Mouse (Mus musculus) stomach, embryonic 16.5 days (tissue): ENCODE results near the gene 1700021F05Rik. TPM values are rescaled to one million over a fixed set of nuclear protein-coding genes. Genes with fewer than 3 reads are reported as not detected.
"Not testable (repeated sequence)": the region's sequence is repeated elsewhere in the genome, so short reads cannot be mapped to it uniquely, and the experiment has no call there.

Experiments used
- ATAC-seq: fragments of 200-750 bp; cut with Nextera tagmentation; 2 replicates; pipeline ENCODE4 v1.8.0; 2017; ENCODE audit warnings: moderate number of reproducible peaks, moderate TSS enrichment; ENCODE audit not compliant: insufficient read depth, low FRiP score
- H3K27ac ChIP-seq: fragments of 300-500 bp; sonication (generic); 2 replicates; pipeline ENCODE4 v1.5.1; 2014; ENCODE audit warnings: low read length
- H3K27me3 ChIP-seq: fragments of 300-500 bp; sonication (generic); 2 replicates; pipeline ENCODE4 v1.6.1; 2014; ENCODE audit warnings: low read length, control low read depth, mixed read lengths; ENCODE audit not compliant: control insufficient read depth, insufficient read depth
- H3K36me3 ChIP-seq: fragments of 300-500 bp; sonication (generic); 2 replicates; pipeline ENCODE4 v1.6.1; 2014; ENCODE audit warnings: low read length; ENCODE audit not compliant: control insufficient read depth, insufficient read depth
- H3K4me1 ChIP-seq: fragments of 300-500 bp; sonication (generic); 2 replicates; pipeline ENCODE4 v1.6.1; 2014; ENCODE audit warnings: low read length, control low read depth, mixed read lengths; ENCODE audit not compliant: control insufficient read depth, insufficient read depth
- H3K4me2 ChIP-seq: fragments of 300-500 bp; sonication (generic); 2 replicates; pipeline ENCODE4 v1.6.1; 2014; ENCODE audit warnings: low read depth, low read length, mixed read lengths
- H3K4me3 ChIP-seq: fragments of 300-500 bp; sonication (generic); replicated peaks from 2 replicates; pipeline ENCODE4 v1.5.1; 2014; ENCODE audit warnings: mild to moderate bottlenecking, low read length
- H3K9ac ChIP-seq: fragments of 300-500 bp; sonication (generic); 2 replicates; pipeline ENCODE4 v1.6.1; 2014; ENCODE audit warnings: low read length
- H3K9me3 ChIP-seq: fragments of 300-500 bp; sonication (generic); replicated peaks from 2 replicates; pipeline ENCODE4 v1.6.1; 2016; ENCODE audit warnings: low read length, control low read depth; ENCODE audit not compliant: control insufficient read depth
- WGBS: fragments of 180-500 bp; shearing (Covaris S2); extraction: QIAGEN DNeasy Blood & Tissue Kit; methylation state at CpG from one replicate; pipeline ENCODE4 v1.1.7; 2014; 5-methylcytosine and 5-hydroxymethylcytosine counted together
- polyA plus RNA-seq: library from polyadenylated mRNA; unstranded; fragments of >200 nt; fragmentation: Nextera tagmentation; extraction: Ambion mirVana; gene quantifications from 2 replicates; pipeline ENCODE4 v1.2.1, GENCODE M21; 2015

1700021F05Rik gene
- polyA plus RNA-seq, 1 experiment from 2014 or later, result 60.6 TPM

DNA sequence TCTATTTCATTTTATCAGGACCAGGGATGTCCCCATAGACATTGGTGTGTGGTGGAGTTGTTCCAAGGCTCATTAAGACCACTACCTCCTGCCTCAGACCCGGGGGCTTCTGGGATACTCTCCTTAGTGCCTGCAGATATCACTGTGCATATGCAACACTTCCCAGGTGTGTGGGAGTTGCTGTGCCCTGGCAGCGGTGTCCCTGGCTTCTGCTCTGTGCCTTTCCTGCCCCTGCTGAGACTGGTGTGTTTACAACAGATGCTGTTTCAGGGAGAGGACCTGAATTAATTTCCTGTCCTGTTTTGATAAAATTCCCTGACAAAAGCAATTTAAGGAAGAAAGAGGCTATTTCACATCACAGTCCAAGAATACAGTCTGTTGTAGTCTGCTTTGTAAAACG is 10.1 kb upstream of the 1700021F05Rik start:
- no peaks in the 10 kb centered on the region for H3K9me3 ChIP-seq
- 26% methylated on average over 3 of the region's 3 CpGs for WGBS
- H3K27me3 ChIP-seq, result no peaks in the 10 kb centered on the region
- no peak overlapping the region for H3K9ac ChIP-seq
- no peak for ATAC-seq
- no peak overlapping the region for H3K27ac ChIP-seq
- no peaks in the 10 kb centered on the region for H3K4me1 ChIP-seq
- no peak overlapping the region for H3K4me2 ChIP-seq
- no peaks in the 10 kb centered on the region for H3K36me3 ChIP-seq
- H3K4me3 ChIP-seq, result no peak overlapping the region

DNA sequence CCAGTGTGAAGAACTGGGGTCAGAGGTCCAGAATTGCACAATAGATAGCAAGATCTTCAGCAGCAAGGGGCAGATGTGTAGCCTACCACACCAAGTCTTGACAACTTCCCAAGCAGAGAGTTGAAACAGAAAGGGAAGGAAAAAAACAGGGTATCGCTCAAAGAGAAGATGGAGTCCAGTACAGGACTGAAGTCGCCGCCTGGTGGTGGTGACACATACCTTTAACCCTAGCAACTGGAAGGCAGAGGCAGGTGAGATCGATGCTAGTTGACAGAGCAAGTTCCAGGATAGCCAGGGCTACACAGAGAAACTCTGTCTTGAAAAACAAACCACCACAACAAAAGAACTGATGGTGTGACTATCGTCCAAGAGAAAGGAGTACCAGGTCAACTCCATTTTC is 8.6 kb upstream of the 1700021F05Rik start:
- 51% methylated on average over 5 of the region's 5 CpGs for WGBS
- no peak for ATAC-seq

DNA sequence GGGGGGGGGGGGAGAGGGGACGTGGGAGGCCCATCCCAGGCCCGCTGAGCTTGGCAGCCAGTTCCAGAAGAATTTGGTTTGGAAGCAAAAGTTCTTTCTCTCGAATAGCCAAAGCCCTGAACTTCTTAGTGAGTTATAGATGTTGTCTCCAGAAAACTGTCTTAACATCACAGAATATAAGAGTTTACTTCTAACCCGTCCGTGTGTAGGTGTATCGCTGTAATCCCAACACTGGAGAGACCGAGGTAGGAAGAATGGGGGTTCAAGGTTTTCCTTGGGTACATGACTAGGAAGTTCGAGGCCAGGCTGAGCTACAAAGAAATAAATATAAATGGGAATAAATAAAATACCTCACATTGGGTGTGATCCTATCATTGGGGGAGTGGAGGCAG is 355 bp upstream of the 1700021F05Rik start:
- Histone ChIP-seq H3K4me3 (peak overlapping the region; percentile 62), H3K9me3 (no peaks in the 10 kb centered on the region), H3K4me1 (peaks cover 12% of the 10 kb centered on the region), H3K36me3 (no peaks in the 10 kb centered on the region), H3K27me3 (no peaks in the 10 kb centered on the region), H3K27ac (no peak overlapping the region), H3K9ac (peak overlapping the region; percentile 87; the same call in 1 of the 2 replicates), H3K4me2 (peak overlapping the region; percentile 39)
- ATAC-seq, result peak; percentile 4; the same call in 1 of the 2 replicates
- 46% methylated on average over 7 of the region's 8 CpGs for WGBS

More for the DNA sequence above, 8.6 kb upstream of the 1700021F05Rik start:
- Histone ChIP-seq H3K36me3 (no peaks in the 10 kb centered on the region), H3K9me3 (no peaks in the 10 kb centered on the region), H3K4me2 (no peak overlapping the region), H3K4me1 (no peaks in the 10 kb centered on the region), H3K27me3 (no peaks in the 10 kb centered on the region), H3K4me3 (no peak overlapping the region), H3K27ac (no peak overlapping the region), H3K9ac (no peak overlapping the region)

DNA sequence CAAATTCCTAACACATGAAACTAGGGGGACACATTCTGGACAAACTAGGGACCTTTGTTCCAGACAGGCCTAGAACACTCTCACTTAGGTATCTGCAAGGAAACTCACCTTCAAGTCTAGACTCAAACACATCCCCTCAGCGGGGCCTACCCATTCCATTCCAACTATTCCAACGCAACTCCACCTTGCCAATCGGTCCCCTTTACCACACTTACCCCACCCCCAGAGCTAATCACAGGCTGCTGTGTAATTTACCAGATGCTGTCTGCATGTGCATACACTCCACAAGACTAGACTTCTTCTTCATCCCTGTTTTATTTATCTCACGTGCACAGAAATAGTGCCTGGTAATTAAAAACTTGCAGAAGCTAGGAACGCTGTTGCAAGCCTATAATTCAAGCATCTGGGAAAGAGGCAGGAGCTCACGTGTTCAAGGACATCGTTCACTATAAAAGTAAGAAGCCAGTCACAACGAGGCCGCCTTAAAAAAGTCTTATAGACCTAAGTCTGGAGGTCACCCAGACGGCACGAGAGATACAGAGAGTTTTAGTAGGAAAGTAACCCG is 966 bp downstream of the 1700021F05Rik start:
- WGBS, result 13% methylated on average over 12 of the region's 12 CpGs
- no peaks in the 10 kb centered on the region for H3K36me3 ChIP-seq
- peaks cover 12% of the 10 kb centered on the region for H3K4me1 ChIP-seq
- peak overlapping the region; percentile 87 for H3K9ac ChIP-seq
- H3K9me3 ChIP-seq, result no peaks in the 10 kb centered on the region
- peak overlapping the region; percentile 43 for H3K27ac ChIP-seq
- peak overlapping the region; percentile 62 for H3K4me3 ChIP-seq
- H3K4me2 ChIP-seq, result peak overlapping the region; percentile 75
- no peaks in the 10 kb centered on the region for H3K27me3 ChIP-seq
- no peak for ATAC-seq

DNA sequence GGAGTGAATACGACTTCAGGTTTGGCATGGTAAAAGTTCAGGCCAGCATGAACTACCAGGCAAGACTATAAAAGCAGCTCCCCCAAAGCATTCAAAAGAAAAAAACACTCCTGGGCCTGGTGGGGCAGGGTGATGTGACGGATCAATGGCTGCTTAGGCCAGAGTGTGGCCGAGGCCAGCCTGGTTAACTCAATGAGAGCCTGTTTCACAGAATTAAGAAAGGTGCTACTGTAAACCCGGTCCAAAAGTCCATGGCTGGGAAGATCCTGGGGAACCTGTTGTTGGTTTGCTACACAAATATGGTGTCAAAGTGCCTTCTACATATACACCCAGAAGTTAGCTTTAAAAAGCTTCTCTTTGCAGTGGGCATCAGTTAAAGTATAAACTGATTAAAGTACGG is 2.0 kb downstream of the 1700021F05Rik start:
- H3K4me2 ChIP-seq, result 0 out of 2 replicates have a peak overlapping the region, but pooled peaks have one; percentile 75
- 80% methylated on average over 5 of the region's 5 CpGs for WGBS
- no peaks in the 10 kb centered on the region for H3K27me3 ChIP-seq
- H3K9me3 ChIP-seq, result no peaks in the 10 kb centered on the region
- ATAC-seq, result no peak
- H3K36me3 ChIP-seq, result no peaks in the 10 kb centered on the region
- no peak overlapping the region for H3K9ac ChIP-seq
- no peak overlapping the region for H3K27ac ChIP-seq
- peaks cover 12% of the 10 kb centered on the region for H3K4me1 ChIP-seq
- H3K4me3 ChIP-seq, result no peak overlapping the region

DNA sequence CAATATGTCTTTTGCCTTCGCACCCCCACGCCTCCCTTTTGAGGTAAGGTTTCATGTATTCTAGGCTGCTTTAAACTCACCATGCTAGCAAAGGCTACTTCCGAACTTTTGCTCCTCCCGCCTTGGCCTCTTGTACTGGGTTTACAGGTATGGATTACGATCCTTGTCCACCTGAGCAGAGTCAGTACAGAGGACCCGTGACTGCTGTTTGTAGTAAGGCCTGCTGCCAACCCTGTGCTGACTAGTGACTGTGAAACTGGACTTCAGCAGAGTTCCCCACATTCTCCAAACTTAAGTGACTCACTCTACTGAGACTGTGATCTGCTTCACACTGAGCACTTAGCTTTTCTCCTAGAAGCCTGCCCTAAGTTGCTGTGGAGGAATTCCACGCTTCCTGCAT is 3.1 kb downstream of the 1700021F05Rik start:
- ATAC-seq, result no peak
- peaks cover 12% of the 10 kb centered on the region for H3K4me1 ChIP-seq
- no peak overlapping the region for H3K27ac ChIP-seq
- H3K9ac ChIP-seq, result no peak overlapping the region
- 87% methylated on average over 7 of the region's 7 CpGs for WGBS
- no peaks in the 10 kb centered on the region for H3K36me3 ChIP-seq
- no peak overlapping the region for H3K4me3 ChIP-seq
- H3K27me3 ChIP-seq, result no peaks in the 10 kb centered on the region
- no peaks in the 10 kb centered on the region for H3K9me3 ChIP-seq
- no peak overlapping the region for H3K4me2 ChIP-seq

DNA sequence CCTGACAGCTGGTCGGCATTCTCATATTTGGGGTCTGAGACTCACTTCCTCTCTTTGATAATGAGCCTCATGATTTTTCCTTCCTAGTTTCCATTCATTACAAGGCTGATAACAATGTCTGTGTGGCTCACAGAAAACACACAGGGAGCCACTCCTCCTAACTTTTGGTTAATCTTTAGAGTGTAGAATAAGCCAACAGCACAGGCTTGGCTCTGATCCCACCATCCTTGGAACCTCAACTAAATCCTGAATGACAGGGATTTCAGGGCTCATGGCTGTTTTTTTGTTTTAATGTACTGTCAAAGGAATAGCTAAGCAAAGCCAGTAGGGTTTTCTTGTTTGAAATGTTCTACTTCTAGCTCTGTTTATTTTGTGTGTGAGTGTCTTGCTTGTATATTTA is 6.4 kb downstream of the 1700021F05Rik start:
- WGBS, result 56% methylated on average over 1 of the region's 1 CpGs
- Histone ChIP-seq H3K9ac (no peak overlapping the region), H3K4me2 (no peak overlapping the region), H3K9me3 (no peaks in the 10 kb centered on the region), H3K4me1 (peaks cover 5% of the 10 kb centered on the region), H3K27ac (no peak overlapping the region), H3K27me3 (no peaks in the 10 kb centered on the region), H3K36me3 (peaks cover 7% of the 10 kb centered on the region; the same call in 1 of the 2 replicates), H3K4me3 (no peak overlapping the region)
- no peak for ATAC-seq

DNA sequence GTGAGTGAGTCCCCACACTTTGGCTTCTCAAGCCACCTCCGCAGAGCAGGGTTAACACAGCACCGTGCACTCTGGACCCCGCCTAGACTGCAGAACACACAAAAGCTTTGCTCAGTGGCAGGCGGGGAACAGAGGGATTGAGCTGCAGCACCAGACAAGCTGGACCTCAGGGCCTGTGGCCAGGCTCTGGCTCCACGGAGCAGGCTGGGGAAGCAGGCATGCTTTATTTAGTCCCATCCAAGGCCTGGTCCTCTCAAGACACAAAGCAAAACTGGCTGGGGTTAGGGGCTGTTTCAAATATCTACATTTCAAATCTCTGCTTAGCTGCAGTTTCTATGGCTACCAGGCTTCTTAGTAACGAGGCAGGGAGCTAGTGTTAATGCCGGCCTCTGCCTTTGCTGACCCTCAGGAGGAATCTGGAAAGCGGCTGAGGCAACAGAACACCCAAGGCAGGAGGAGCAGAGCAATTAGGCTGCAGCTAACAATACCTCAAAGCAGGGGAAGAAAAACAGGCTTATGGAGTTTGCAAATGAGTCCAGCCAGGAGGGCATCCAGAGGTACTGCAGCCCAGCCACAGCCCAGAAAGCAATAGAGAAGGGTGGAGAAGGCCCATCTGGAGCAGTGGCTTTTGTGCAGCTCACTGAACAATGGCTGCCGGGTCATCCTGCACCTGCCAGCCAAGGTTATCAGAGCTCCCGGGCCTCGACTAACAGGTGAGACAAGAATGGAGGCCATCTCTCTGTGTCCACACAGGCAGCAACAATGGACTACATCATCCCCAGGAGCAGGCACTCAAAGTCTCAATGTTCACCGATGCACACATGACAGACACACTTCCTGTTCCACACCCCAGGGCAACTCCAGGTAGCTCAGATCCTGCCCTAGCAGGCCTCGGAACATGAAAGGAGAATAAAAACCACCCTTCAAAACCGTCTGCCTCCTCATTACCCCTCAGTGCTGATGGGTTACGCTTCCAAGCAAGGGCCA is 13.2 kb downstream of the 1700021F05Rik start:
- Histone ChIP-seq H3K9me3 (no peaks in the 10 kb centered on the region), H3K27ac (peak overlapping the region; percentile 74), H3K4me1 (peaks cover 9% of the 10 kb centered on the region; the same call in 1 of the 2 replicates), H3K4me2 (no peak overlapping the region), H3K27me3 (no peaks in the 10 kb centered on the region), H3K9ac (peak overlapping the region; percentile 38; the same call in 1 of the 2 replicates), H3K36me3 (peaks cover 8% of the 10 kb centered on the region; the same call in 1 of the 2 replicates), H3K4me3 (no peak overlapping the region)
- peak; percentile 67; the same call in 1 of the 2 replicates for ATAC-seq
- WGBS, result 45% methylated on average over 15 of the region's 15 CpGs

DNA sequence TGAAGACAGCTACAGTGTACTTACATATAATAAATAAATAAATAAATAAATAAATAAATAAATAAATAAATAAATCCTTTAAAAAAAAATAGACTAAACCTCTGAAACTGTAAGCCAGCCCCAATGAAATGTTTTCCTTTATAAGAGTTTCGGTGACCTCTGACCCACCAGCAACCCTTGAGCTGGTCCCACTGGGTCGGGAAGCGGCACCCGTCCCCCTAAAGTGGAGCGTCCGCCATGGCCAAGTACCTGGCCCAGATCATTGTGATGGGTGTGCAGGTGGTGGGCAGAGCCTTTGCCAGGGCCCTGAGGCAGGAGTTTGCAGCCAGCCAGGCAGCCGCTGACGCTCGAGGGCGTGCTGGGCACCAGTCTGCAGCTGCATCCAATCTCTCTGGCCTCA is 16.9 kb downstream of the 1700021F05Rik start, which contains the start of gene Gm9803:
Gene Gm9803, plus strand, starts transcription at position 154 of the 400 bp plus-strand sequence.
- H3K9me3 ChIP-seq, H3K9ac ChIP-seq, ATAC-seq, H3K36me3 ChIP-seq, H3K4me3 ChIP-seq, H3K27ac ChIP-seq, H3K4me1 ChIP-seq, H3K4me2 ChIP-seq, H3K27me3 ChIP-seq: not testable (repeated sequence)
- 98% methylated on average over 10 of the region's 10 CpGs for WGBS
